ENCODE assay signal across 19 mouse cellular contexts in the genomic region with DNA sequence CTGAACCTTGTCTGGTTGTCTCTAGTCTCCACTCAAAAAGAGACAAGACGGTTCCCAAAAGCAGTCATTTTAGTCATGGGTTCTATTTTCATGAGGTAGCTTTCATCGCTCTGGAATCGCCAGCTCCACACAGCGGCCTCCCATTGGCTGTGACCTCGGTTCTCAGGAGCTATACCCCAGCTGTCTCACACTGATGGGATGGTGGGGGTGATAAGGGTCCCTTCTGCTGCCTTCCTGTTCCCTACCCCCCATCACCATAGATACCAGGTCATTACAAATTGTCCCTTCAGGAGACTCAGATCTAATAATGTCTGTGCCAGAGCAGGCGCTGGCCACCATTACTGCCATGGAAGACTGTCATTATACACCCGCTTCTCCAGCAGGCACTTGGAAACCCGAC.
DNase-seq lines count a peak whose midpoint lies in the region; ATAC-seq and TF ChIP-seq lines count a peak whose summit lies in the region.
"Had no signal": no experiment of that assay in that cellular context is flagged by ENCODE, and none has a peak within 500 bp of the region (broad histone marks: within the 10 kb centered on the region; RNA-seq: fewer than 3 reads in every experiment).

No protein-coding gene starts in this region.

- no peak for DNase-seq in kidney, adult 2 months
- DNase-seq in forebrain, embryonic 14.5 days (ENCODE audit: low spot score) = no peak
- no peak for DNase-seq in urinary bladder, adult 2 months (ENCODE audit: low spot score)
- DNase-seq in cerebellum, adult 9-10 months = no peak
- DNase-seq: adrenal gland, postnatal 10 days; cerebellum, adult 18-20 months; gastrocnemius, postnatal 25 days; heart, postnatal 14 days; left cerebral cortex, postnatal 4 days; lung, adult 2 months; right cerebral cortex, postnatal 25 days; thymus, postnatal 14 days had no signal

- no peak for TF ChIP-seq CTCF in kidney, adult 2 months (conservative IDR thresholded peaks at IDR 0.05; ENCODE audit: insufficient read depth, insufficient read length, low read depth, low read length)

- H3K4me1 ChIP-seq in kidney, embryonic 15.5 days = peaks cover 71% of the 10 kb centered on the region
- peaks cover 2% of the 10 kb centered on the region; the same call in 1 of the 2 replicates for H3K4me1 ChIP-seq in kidney, adult 2 months (ENCODE audit: control insufficient read depth, insufficient read depth, low read length)
- H3K4me1 ChIP-seq in forebrain, embryonic 14.5 days (ENCODE audit: control insufficient read depth, insufficient read depth, low read length) = peaks cover 43% of the 10 kb centered on the region
- H3K4me1 ChIP-seq in hindbrain, embryonic 16.5 days (ENCODE audit: control insufficient read depth, insufficient read depth, low read depth, low read length) = peaks cover 38% of the 10 kb centered on the region
- H3K4me1 ChIP-seq in neural tube, embryonic 14.5 days (ENCODE audit: control insufficient read depth, insufficient read depth, low read length) = peaks cover 53% of the 10 kb centered on the region

- TF ChIP-seq POLR2A in kidney, adult 2 months (IDR thresholded peaks at IDR 0.05; ENCODE audit: low read depth, low read length) = no peak

- WGBS in kidney, embryonic 15.5 days = 89% methylated on average over 8 of the region's 8 CpGs
- 96% methylated on average over 8 of the region's 8 CpGs for WGBS in kidney, adult 2 months
- WGBS in forebrain, embryonic 14.5 days = 56% methylated on average over 8 of the region's 8 CpGs
- 30% methylated on average over 8 of the region's 8 CpGs for WGBS in hindbrain, embryonic 16.5 days
- 35% methylated on average over 8 of the region's 8 CpGs for WGBS in neural tube, embryonic 14.5 days

- H3K27ac ChIP-seq in kidney, embryonic 15.5 days = 0 out of 2 replicates have a peak overlapping the region, but pooled peaks have one; percentile 19
- no peak overlapping the region for H3K27ac ChIP-seq in kidney, adult 2 months (ENCODE audit: insufficient read depth, low read depth, low read length)
- no peak overlapping the region for H3K27ac ChIP-seq in forebrain, embryonic 14.5 days (ENCODE audit: low read depth, low read length)
- peak overlapping the region; percentile 25 for H3K27ac ChIP-seq in hindbrain, embryonic 16.5 days (ENCODE audit: low read depth, low read length)
- peak overlapping the region; percentile 35; the same call in 1 of the 2 replicates for H3K27ac ChIP-seq in neural tube, embryonic 14.5 days (ENCODE audit: low read depth, low read length)
- H3K27ac ChIP-seq: macrophage; stomach, postnatal 0 days had no signal

- no peak overlapping the region for H3K9ac ChIP-seq in kidney, embryonic 15.5 days
- H3K9ac ChIP-seq in forebrain, embryonic 14.5 days (ENCODE audit: low read length) = no peak overlapping the region
- H3K9ac ChIP-seq in hindbrain, embryonic 16.5 days (ENCODE audit: low read depth, low read length) = no peak overlapping the region
- H3K9ac ChIP-seq in neural tube, embryonic 14.5 days (replicated peaks; ENCODE audit: low read depth, low read length) = no peak overlapping the region

- no peak for ATAC-seq in kidney, embryonic 15.5 days (replicated peaks; ENCODE audit: low FRiP score)
- ATAC-seq in forebrain, embryonic 14.5 days = peak; percentile 46
- ATAC-seq in hindbrain, embryonic 16.5 days = 0 out of 2 replicates have a peak, but pooled peaks have one; percentile 18
- peak; percentile 38; the same call in 1 of the 2 replicates for ATAC-seq in neural tube, embryonic 14.5 days (ENCODE audit: low read depth)

- no peak overlapping the region for H3K4me3 ChIP-seq in kidney, embryonic 15.5 days (replicated peaks)
- H3K4me3 ChIP-seq in kidney, adult 2 months (ENCODE audit: insufficient read depth, low read depth, low read length) = no peak overlapping the region
- H3K4me3 ChIP-seq in forebrain, embryonic 14.5 days (ENCODE audit: low read depth, low read length) = no peak overlapping the region
- H3K4me3 ChIP-seq in hindbrain, embryonic 16.5 days (ENCODE audit: low read length) = no peak overlapping the region
- H3K4me3 ChIP-seq in neural tube, embryonic 14.5 days (ENCODE audit: low read depth, low read length) = no peak overlapping the region
- H3K4me3 ChIP-seq: erythroblast, embryonic 14.5 days had no signal

- no peaks in the 10 kb centered on the region for H3K9me3 ChIP-seq in kidney, embryonic 15.5 days (replicated peaks)
- no peaks in the 10 kb centered on the region for H3K9me3 ChIP-seq in forebrain, embryonic 14.5 days (replicated peaks; ENCODE audit: control insufficient read depth, low read length)
- no peaks in the 10 kb centered on the region for H3K9me3 ChIP-seq in hindbrain, embryonic 16.5 days (ENCODE audit: control insufficient read depth, low read length)
- no peaks in the 10 kb centered on the region for H3K9me3 ChIP-seq in neural tube, embryonic 14.5 days (ENCODE audit: control insufficient read depth, low read length)

- no peak overlapping the region for H3K4me2 ChIP-seq in kidney, embryonic 15.5 days
- no peak overlapping the region for H3K4me2 ChIP-seq in forebrain, embryonic 14.5 days (ENCODE audit: low read length)
- H3K4me2 ChIP-seq in hindbrain, embryonic 16.5 days (ENCODE audit: low read length) = no peak overlapping the region
- no peak overlapping the region for H3K4me2 ChIP-seq in neural tube, embryonic 14.5 days (ENCODE audit: low read depth, low read length)
- H3K4me2 ChIP-seq: heart, embryonic 11.5 days had no signal

- no peaks in the 10 kb centered on the region for H3K27me3 ChIP-seq in kidney, embryonic 15.5 days
- no peaks in the 10 kb centered on the region for H3K27me3 ChIP-seq in kidney, adult 2 months (replicated peaks; ENCODE audit: control insufficient read depth, insufficient read depth, low read length)
- no peaks in the 10 kb centered on the region for H3K27me3 ChIP-seq in forebrain, embryonic 14.5 days (replicated peaks; ENCODE audit: control insufficient read depth, insufficient read depth, low read length)
- H3K27me3 ChIP-seq in hindbrain, embryonic 16.5 days (replicated peaks; ENCODE audit: control insufficient read depth, insufficient read depth, low read length) = no peaks in the 10 kb centered on the region
- H3K27me3 ChIP-seq in neural tube, embryonic 14.5 days (ENCODE audit: control insufficient read depth, insufficient read depth, low read length) = no peaks in the 10 kb centered on the region

- H3K36me3 ChIP-seq in kidney, embryonic 15.5 days = no peaks in the 10 kb centered on the region
- no peaks in the 10 kb centered on the region for H3K36me3 ChIP-seq in kidney, adult 2 months (ENCODE audit: control insufficient read depth, insufficient read depth, low read length)
- H3K36me3 ChIP-seq in forebrain, embryonic 14.5 days (ENCODE audit: control insufficient read depth, insufficient read depth, low read length) = 0 out of 2 replicates have a peak, but pooled peaks cover 2% of the 10 kb centered on the region
- H3K36me3 ChIP-seq in hindbrain, embryonic 16.5 days (ENCODE audit: control insufficient read depth, insufficient read depth, low read length) = no peaks in the 10 kb centered on the region
- no peaks in the 10 kb centered on the region for H3K36me3 ChIP-seq in neural tube, embryonic 14.5 days (ENCODE audit: control insufficient read depth, insufficient read depth, low read length)

Comparison
In these comparisons a context has a peak if more than half of its experiments do, and no peak if none do; other contexts are left out.
1. H3K27ac ChIP-seq: peak in kidney, embryonic 15.5 days (single experiment), hindbrain, embryonic 16.5 days (single experiment) and neural tube, embryonic 14.5 days (single experiment); none in kidney, adult 2 months (single experiment) and forebrain, embryonic 14.5 days (single experiment).